Mouse (Mus musculus): ENCODE data around the gene Enoph1. TPM values are rescaled to one million over a fixed set of nuclear protein-coding genes. Genes with fewer than 3 reads are reported as not detected.

Gene Enoph1
- polyA plus RNA-seq, 1 experiment from 2014 or later, result 61.3 TPM

- Histone ChIP-seq H3K27ac (ENCODE audit: low read length) (no peak overlapping the region), H3K9me3 (replicated peaks; ENCODE audit: control insufficient read depth, low read length, poor library complexity, severe bottlenecking) (no peaks in the 10 kb centered on the region), H3K9ac (ENCODE audit: low read depth, low read length) (no peak overlapping the region), H3K36me3 (ENCODE audit: control insufficient read depth, insufficient read depth, low read length) (no peaks in the 10 kb centered on the region), H3K27me3 (ENCODE audit: control insufficient read depth, insufficient read depth, low read depth, low read length) (no peaks in the 10 kb centered on the region), H3K4me1 (ENCODE audit: control insufficient read depth, insufficient read depth, low read length) (no peaks in the 10 kb centered on the region), H3K4me3 (ENCODE audit: low read depth, low read length) (no peak overlapping the region), H3K4me2 (ENCODE audit: low read length) (no peak overlapping the region)
- no peak for ATAC-seq
- 77% methylated on average over 4 of the region's 4 CpGs for WGBS
Measured at GRCm38 (mm10) chr5:100007040-100007375, 32.8 kb upstream of the Enoph1 start.

GRCm38 (mm10) chr5:100008485-100008884 is 31.3 kb upstream of the Enoph1 start:
- no peaks in the 10 kb centered on the region for H3K9me3 ChIP-seq (replicated peaks; ENCODE audit: control insufficient read depth, low read length, poor library complexity, severe bottlenecking)
- H3K27me3 ChIP-seq (ENCODE audit: control insufficient read depth, insufficient read depth, low read depth, low read length), result no peaks in the 10 kb centered on the region
- ATAC-seq, result no peak
- WGBS, result 58% methylated on average over 3 of the region's 3 CpGs
- H3K9ac ChIP-seq (ENCODE audit: low read depth, low read length), result no peak overlapping the region
- no peaks in the 10 kb centered on the region for H3K36me3 ChIP-seq (ENCODE audit: control insufficient read depth, insufficient read depth, low read length)
- H3K4me3 ChIP-seq (ENCODE audit: low read depth, low read length), result no peak overlapping the region
- no peak overlapping the region for H3K27ac ChIP-seq (ENCODE audit: low read length)
- H3K4me2 ChIP-seq (ENCODE audit: low read length), result no peak overlapping the region
- no peaks in the 10 kb centered on the region for H3K4me1 ChIP-seq (ENCODE audit: control insufficient read depth, insufficient read depth, low read length)

- Histone ChIP-seq H3K27ac (ENCODE audit: low read length) (no peak overlapping the region), H3K27me3 (ENCODE audit: control insufficient read depth, insufficient read depth, low read depth, low read length) (no peaks in the 10 kb centered on the region), H3K4me1 (ENCODE audit: control insufficient read depth, insufficient read depth, low read length) (no peaks in the 10 kb centered on the region), H3K4me2 (ENCODE audit: low read length) (no peak overlapping the region), H3K9me3 (replicated peaks; ENCODE audit: control insufficient read depth, low read length, poor library complexity, severe bottlenecking) (no peaks in the 10 kb centered on the region), H3K9ac (ENCODE audit: low read depth, low read length) (no peak overlapping the region), H3K4me3 (ENCODE audit: low read depth, low read length) (no peak overlapping the region), H3K36me3 (ENCODE audit: control insufficient read depth, insufficient read depth, low read length) (no peaks in the 10 kb centered on the region)
- 93% methylated on average over 9 of the region's 9 CpGs for WGBS
- ATAC-seq, result no peak
Measured at GRCm38 (mm10) chr5:100012599-100012998, 27.2 kb upstream of the Enoph1 start.

GRCm38 (mm10) chr5:100020089-100020488 is 19.7 kb upstream of the Enoph1 start:
- Histone ChIP-seq H3K27ac (ENCODE audit: low read length) (no peak overlapping the region), H3K9ac (ENCODE audit: low read depth, low read length) (no peak overlapping the region), H3K4me1 (ENCODE audit: control insufficient read depth, insufficient read depth, low read length) (no peaks in the 10 kb centered on the region), H3K9me3 (replicated peaks; ENCODE audit: control insufficient read depth, low read length, poor library complexity, severe bottlenecking) (no peaks in the 10 kb centered on the region; the same call in 1 of the 2 replicates), H3K4me3 (ENCODE audit: low read depth, low read length) (no peak overlapping the region), H3K36me3 (ENCODE audit: control insufficient read depth, insufficient read depth, low read length) (no peaks in the 10 kb centered on the region), H3K27me3 (ENCODE audit: control insufficient read depth, insufficient read depth, low read depth, low read length) (no peaks in the 10 kb centered on the region), H3K4me2 (ENCODE audit: low read length) (no peak overlapping the region)
- no peak for ATAC-seq

GRCm38 (mm10) chr5:100024403-100024802 is 15.4 kb upstream of the Enoph1 start:
- no peak overlapping the region for H3K4me2 ChIP-seq (ENCODE audit: low read length)
- H3K9me3 ChIP-seq (replicated peaks; ENCODE audit: control insufficient read depth, low read length, poor library complexity, severe bottlenecking), result no peaks in the 10 kb centered on the region; the same call in 1 of the 2 replicates
- ATAC-seq, result no peak
- no peak overlapping the region for H3K27ac ChIP-seq (ENCODE audit: low read length)
- H3K27me3 ChIP-seq (ENCODE audit: control insufficient read depth, insufficient read depth, low read depth, low read length), result no peaks in the 10 kb centered on the region
- H3K36me3 ChIP-seq (ENCODE audit: control insufficient read depth, insufficient read depth, low read length), result no peaks in the 10 kb centered on the region
- no peak overlapping the region for H3K9ac ChIP-seq (ENCODE audit: low read depth, low read length)
- no peak overlapping the region for H3K4me3 ChIP-seq (ENCODE audit: low read depth, low read length)
- 74% methylated on average over 5 of the region's 5 CpGs for WGBS
- no peaks in the 10 kb centered on the region for H3K4me1 ChIP-seq (ENCODE audit: control insufficient read depth, insufficient read depth, low read length)

GRCm38 (mm10) chr5:100024868-100025267 is 14.9 kb upstream of the Enoph1 start:
- Histone ChIP-seq H3K4me1 (ENCODE audit: control insufficient read depth, insufficient read depth, low read length) (peaks cover under 1% of the 10 kb centered on the region; the same call in 1 of the 2 replicates), H3K9me3 (replicated peaks; ENCODE audit: control insufficient read depth, low read length, poor library complexity, severe bottlenecking) (no peaks in the 10 kb centered on the region; the same call in 1 of the 2 replicates), H3K36me3 (ENCODE audit: control insufficient read depth, insufficient read depth, low read length) (no peaks in the 10 kb centered on the region), H3K4me2 (ENCODE audit: low read length) (no peak overlapping the region), H3K27ac (ENCODE audit: low read length) (no peak overlapping the region), H3K27me3 (ENCODE audit: control insufficient read depth, insufficient read depth, low read depth, low read length) (no peaks in the 10 kb centered on the region), H3K4me3 (ENCODE audit: low read depth, low read length) (no peak overlapping the region), H3K9ac (ENCODE audit: low read depth, low read length) (no peak overlapping the region)
- ATAC-seq, result no peak
- 91% methylated on average over 1 of the region's 1 CpGs for WGBS

GRCm38 (mm10) chr5:100030069-100030468 is 9.7 kb upstream of the Enoph1 start:
- Histone ChIP-seq H3K4me3 (ENCODE audit: low read depth, low read length) (no peak overlapping the region), H3K4me1 (ENCODE audit: control insufficient read depth, insufficient read depth, low read length) (peaks cover 5% of the 10 kb centered on the region; the same call in 1 of the 2 replicates), H3K27ac (ENCODE audit: low read length) (peak overlapping the region; percentile 64)

GRCm38 (mm10) chr5:100032107-100032506 is 7.7 kb upstream of the Enoph1 start:
- Histone ChIP-seq H3K27me3 (ENCODE audit: control insufficient read depth, insufficient read depth, low read depth, low read length) (no peaks in the 10 kb centered on the region), H3K4me2 (ENCODE audit: low read length) (no peak overlapping the region), H3K9ac (ENCODE audit: low read depth, low read length) (no peak overlapping the region), H3K4me1 (ENCODE audit: control insufficient read depth, insufficient read depth, low read length) (peaks cover 20% of the 10 kb centered on the region), H3K4me3 (ENCODE audit: low read depth, low read length) (no peak overlapping the region), H3K9me3 (replicated peaks; ENCODE audit: control insufficient read depth, low read length, poor library complexity, severe bottlenecking) (no peaks in the 10 kb centered on the region), H3K36me3 (ENCODE audit: control insufficient read depth, insufficient read depth, low read length) (peaks cover 14% of the 10 kb centered on the region), H3K27ac (ENCODE audit: low read length) (no peak overlapping the region)
- ATAC-seq, result no peak
- WGBS, result 76% methylated on average over 2 of the region's 2 CpGs

More at GRCm38 (mm10) chr5:100030069-100030468, 9.7 kb upstream of the Enoph1 start:
- 21% methylated on average over 6 of the region's 6 CpGs for WGBS
- Histone ChIP-seq H3K9me3 (replicated peaks; ENCODE audit: control insufficient read depth, low read length, poor library complexity, severe bottlenecking) (no peaks in the 10 kb centered on the region), H3K4me2 (ENCODE audit: low read length) (no peak overlapping the region), H3K27me3 (ENCODE audit: control insufficient read depth, insufficient read depth, low read depth, low read length) (no peaks in the 10 kb centered on the region), H3K9ac (ENCODE audit: low read depth, low read length) (no peak overlapping the region), H3K36me3 (ENCODE audit: control insufficient read depth, insufficient read depth, low read length) (peaks cover 14% of the 10 kb centered on the region)
- ATAC-seq, result peak; percentile 82

- WGBS, result 80% methylated on average over 3 of the region's 3 CpGs
- ATAC-seq, result no peak
Measured at GRCm38 (mm10) chr5:100032646-100033045, 7.1 kb upstream of the Enoph1 start.

More at GRCm38 (mm10) chr5:100032646-100033045, 7.1 kb upstream of the Enoph1 start:
- no peaks in the 10 kb centered on the region for H3K9me3 ChIP-seq (replicated peaks; ENCODE audit: control insufficient read depth, low read length, poor library complexity, severe bottlenecking)
- H3K4me1 ChIP-seq (ENCODE audit: control insufficient read depth, insufficient read depth, low read length), result peaks cover 24% of the 10 kb centered on the region
- no peak overlapping the region for H3K9ac ChIP-seq (ENCODE audit: low read depth, low read length)
- H3K4me3 ChIP-seq (ENCODE audit: low read depth, low read length), result no peak overlapping the region
- H3K27ac ChIP-seq (ENCODE audit: low read length), result no peak overlapping the region
- no peaks in the 10 kb centered on the region for H3K27me3 ChIP-seq (ENCODE audit: control insufficient read depth, insufficient read depth, low read depth, low read length)
- H3K4me2 ChIP-seq (ENCODE audit: low read length), result no peak overlapping the region
- peaks cover 14% of the 10 kb centered on the region for H3K36me3 ChIP-seq (ENCODE audit: control insufficient read depth, insufficient read depth, low read length)
